Mouse (Mus musculus): ENCODE measurements around the gene Capn3.

DNA sequence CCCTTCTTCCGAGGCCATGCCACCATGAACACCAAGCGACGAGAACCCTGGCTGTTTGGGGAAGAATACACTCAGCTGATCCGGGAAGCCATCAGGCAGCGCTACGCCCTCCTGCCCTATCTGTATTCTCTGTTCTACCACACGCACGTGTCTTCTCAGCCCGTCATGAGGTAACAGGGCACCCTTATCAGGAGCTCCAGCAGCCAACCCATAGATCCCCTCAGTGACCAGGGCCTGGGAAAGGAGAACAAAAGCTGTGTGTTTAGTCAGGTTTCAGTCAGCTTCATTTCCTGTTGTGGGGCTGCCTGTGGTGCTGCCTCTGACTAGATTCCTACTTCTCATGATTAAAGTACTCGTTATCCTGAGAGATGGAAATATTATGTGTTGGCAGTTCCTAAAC, 9.4 kb upstream of the Capn3 start:
- no peak for TF ChIP-seq CTCF (IDR thresholded peaks at IDR 0.05; ENCODE audit: low read depth, low read length)
- no peak for TF ChIP-seq POLR2A (IDR thresholded peaks at IDR 0.05; ENCODE audit: borderline replicate concordance, low read depth, low read length)

Data from bone marrow macrophage, adult 2 months (primary cell).